Mouse (Mus musculus) inflammation-experienced regulatory T-cells (primary cell): ENCODE data around the gene Ptx4. TPM values are rescaled to one million over a fixed set of nuclear protein-coding genes. Genes with fewer than 3 reads are reported as not detected.

Experiments used
- polyA plus RNA-seq, 2 experiments: library from polyadenylated mRNA; unstranded; fragments of 100-300 nt; shearing (Covaris generic); gene quantifications; one replicate each; pipeline ENCODE4 v1.2.1; 2017

The Ptx4 gene
- polyA plus RNA-seq, result 1 to 10 TPM in 1 of 2 experiments, not detected in 1; 3.6 TPM

GRCm38 (mm10) chr17:25120406-25120805 lies at the start of gene Ptx4:
Gene Ptx4 (plus strand): TSS chr17:25120760.

DNA sequence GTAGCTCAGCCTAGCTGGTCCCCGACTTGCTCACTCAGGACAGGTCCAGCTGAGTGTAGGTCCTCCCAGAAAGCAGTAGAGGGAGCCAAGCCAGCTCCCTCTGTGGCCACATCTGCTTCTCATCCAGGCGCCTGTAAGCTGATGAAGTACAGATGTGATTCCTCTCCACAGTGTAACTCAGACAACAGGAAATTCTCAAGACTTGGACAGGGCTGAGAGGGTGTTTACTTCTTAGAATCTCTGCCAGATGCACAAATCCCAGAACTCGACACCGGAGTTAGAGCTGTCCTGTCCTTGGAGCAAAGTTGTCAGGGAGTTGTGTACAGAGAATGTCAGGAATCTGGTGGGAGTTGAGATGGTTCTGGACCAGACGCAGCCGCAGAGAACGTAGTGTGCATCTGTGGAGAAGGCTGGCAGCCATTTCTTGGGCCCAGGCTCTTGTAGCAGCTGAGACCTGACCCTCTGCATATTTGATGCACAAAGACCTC lies 37.1 kb upstream of the Ptx4 start, which contains the start of gene Tmem204:
Tmem204 (minus strand) TSS at position 148 of the 488 bp plus-strand sequence.

DNA sequence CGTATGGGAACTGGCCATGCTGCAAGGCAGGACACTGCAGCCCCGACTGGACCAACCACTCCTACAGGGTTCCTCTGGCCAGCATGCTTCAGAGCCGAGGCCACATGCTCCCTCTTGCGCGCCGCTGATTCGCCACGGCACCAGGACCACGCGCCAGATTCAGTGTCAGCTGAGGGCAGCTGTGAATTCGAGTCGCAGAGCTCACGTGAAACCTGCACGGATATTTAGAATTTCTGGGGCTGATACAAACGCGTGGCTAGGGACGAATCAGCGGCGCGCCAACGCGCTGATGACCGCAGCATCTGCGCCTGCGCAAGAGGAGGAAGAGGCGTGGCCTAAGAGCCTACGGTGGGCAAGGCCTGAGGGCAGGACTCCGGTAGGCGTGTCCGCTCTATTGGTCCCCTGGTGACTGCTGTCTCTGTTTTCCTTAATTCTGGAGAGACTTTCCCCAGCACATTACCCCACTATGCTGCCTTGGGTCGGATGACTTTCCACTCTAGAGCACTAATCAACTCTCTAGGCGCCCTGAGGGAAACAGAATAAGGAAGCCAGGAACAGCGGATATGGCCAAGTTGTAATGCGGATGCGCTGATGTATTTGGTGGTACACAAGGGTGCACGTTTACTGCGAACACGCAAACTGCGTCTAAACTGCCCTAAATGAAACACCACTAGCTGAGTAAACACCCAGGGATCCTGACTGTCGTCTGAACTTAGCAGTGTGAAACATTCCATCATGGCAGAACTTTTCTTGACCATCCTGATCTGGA lies 4.7 kb upstream of the Ptx4 start, which contains the start of gene Telo2:
Telo2 (minus strand) TSS at position 304 of the 769 bp plus-strand sequence.

DNA sequence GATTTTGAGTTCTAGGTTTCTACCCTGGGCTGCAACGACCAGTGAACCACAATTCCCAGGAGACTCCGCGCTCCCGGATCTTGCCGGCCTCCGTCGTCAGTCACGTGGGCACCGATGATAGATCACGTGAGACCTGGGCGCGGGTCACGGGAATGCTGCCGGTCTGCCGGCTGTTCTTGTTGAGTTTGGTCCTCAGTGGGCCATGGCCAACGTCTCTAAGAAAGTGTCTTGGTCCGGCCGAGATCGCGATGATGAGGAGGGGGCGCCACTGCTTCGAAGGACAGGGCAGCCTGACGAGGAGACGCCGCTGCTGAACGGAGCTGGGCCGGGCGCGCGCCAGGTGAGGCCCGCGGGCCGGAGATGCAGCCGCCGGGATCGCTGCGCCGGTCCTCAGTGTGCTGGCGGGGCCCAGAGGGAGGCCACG lies 12.7 kb downstream of the Ptx4 start, which contains the start of gene Clcn7:
Clcn7 (plus strand) TSS at position 117 of the 424 bp plus-strand sequence.

GRCm38 (mm10) chr17:25162161-25162560 lies 41.6 kb downstream of the Ptx4 start, which contains the start of gene Ccdc154:
Gene Ccdc154 (plus strand): TSS chr17:25162461.

Other genes starting within 250 kb of the Ptx4 start
- 100 to 1,000 TPM in 1 of 2 experiments, 10 to 100 TPM in 1; 98.2 to 103 TPM for gene Nubp2, start 234.4 kb upstream of the Ptx4 start, polyA plus RNA-seq
- 10 to 100 TPM; 64.7 to 65.4 TPM for gene Spsb3, start 234.1 kb upstream of the Ptx4 start, polyA plus RNA-seq
- gene Eme2, start 225.7 kb upstream of the Ptx4 start, polyA plus RNA-seq, result 10 to 100 TPM; 45.4 to 49.2 TPM
- 10 to 100 TPM; 75.4 to 84.7 TPM for gene Mrps34, start 225.6 kb upstream of the Ptx4 start, polyA plus RNA-seq
- gene Nme3, start 224.3 kb upstream of the Ptx4 start, polyA plus RNA-seq, result 10 to 100 TPM; 41.3 to 53.5 TPM
- 10 to 100 TPM; 47.9 to 60.0 TPM for gene Mapk8ip3, start 183.8 kb upstream of the Ptx4 start, polyA plus RNA-seq
- 10 to 100 TPM; 25.0 to 31.5 TPM for gene Jpt2, start 160.1 kb upstream of the Ptx4 start, polyA plus RNA-seq
- gene Cramp1l, start 105.0 kb upstream of the Ptx4 start, polyA plus RNA-seq, result 10 to 100 TPM in 1 of 2 experiments, 1 to 10 TPM in 1; 8.2 to 10.2 TPM
- gene Ift140, start 104.7 kb upstream of the Ptx4 start, polyA plus RNA-seq, result 10 to 100 TPM; 20.7 to 27.0 TPM
- 1 to 10 TPM; 1.6 to 1.7 TPM for gene Tmem204, start 37.2 kb upstream of the Ptx4 start, polyA plus RNA-seq
- gene Telo2, start 4.8 kb upstream of the Ptx4 start, polyA plus RNA-seq, result 10 to 100 TPM; 27.2 to 36.5 TPM
- 10 to 100 TPM; 32.2 to 36.1 TPM for gene Clcn7, start 12.6 kb downstream of the Ptx4 start, polyA plus RNA-seq
- under 1 TPM in 1 of 2 experiments, not detected in 1; 0.47 TPM for gene Ccdc154, start 41.7 kb downstream of the Ptx4 start, polyA plus RNA-seq
- gene Gm38655, start 54.7 kb downstream of the Ptx4 start, polyA plus RNA-seq, result not detected
- gene BC003965, start 63.8 kb downstream of the Ptx4 start, polyA plus RNA-seq, result 10 to 100 TPM; 27.3 to 34.1 TPM
- gene Unkl, start 67.6 kb downstream of the Ptx4 start, polyA plus RNA-seq, result 10 to 100 TPM; 40.2 to 46.5 TPM
- 100 to 1,000 TPM in 1 of 2 experiments, 10 to 100 TPM in 1; 92.8 to 106 TPM for gene Gnptg, start 119.4 kb downstream of the Ptx4 start, polyA plus RNA-seq
- gene Tsr3, start 119.4 kb downstream of the Ptx4 start, polyA plus RNA-seq, result 10 to 100 TPM; 45.7 to 51.8 TPM
- gene Baiap3, start 135.6 kb downstream of the Ptx4 start, polyA plus RNA-seq, result 10 to 100 TPM; 18.0 to 45.5 TPM
- 100 to 1,000 TPM; 561 to 579 TPM for gene Ube2i, start 153.9 kb downstream of the Ptx4 start, polyA plus RNA-seq
- 1 to 10 TPM in 1 of 2 experiments, under 1 TPM in 1; 0.13 to 2.9 TPM for gene Prss34, start 177.6 kb downstream of the Ptx4 start, polyA plus RNA-seq
- gene Prss28, start 187.9 kb downstream of the Ptx4 start, polyA plus RNA-seq, result not detected
- gene Prss29, start 197.9 kb downstream of the Ptx4 start, polyA plus RNA-seq, result not detected
- gene Tpsab1, start 224.8 kb downstream of the Ptx4 start, polyA plus RNA-seq, result 1 to 10 TPM in 1 of 2 experiments, under 1 TPM in 1; 0.33 to 5.1 TPM
- gene Tpsb2, start 245.5 kb downstream of the Ptx4 start, polyA plus RNA-seq, result not detected
- not detected for gene Tpsg1, start 248.5 kb downstream of the Ptx4 start, polyA plus RNA-seq